Mouse (Mus musculus) CH12.LX (cell line): ENCODE results near the gene Adgre1. TPM values are rescaled to one million over a fixed set of nuclear protein-coding genes. Genes with fewer than 3 reads are reported as not detected.

Source experiments
- DNase-seq: peaks from one replicate; pipeline ENCODE4 v3.0.0-alpha.2; 2013; ENCODE audit errors: extremely low read depth
- H3K27ac ChIP-seq: 2 replicates; pipeline ENCODE4 v1.5.1; 2012; ENCODE audit warnings: low read depth, mild to moderate bottlenecking, control low read depth, moderate library complexity; ENCODE audit not compliant: insufficient read depth
- H3K27me3 ChIP-seq: replicated peaks from 2 replicates; pipeline ENCODE3; 2012; ENCODE audit warnings: inconsistent platforms
- H3K36me3 ChIP-seq, 2 experiments: replicated peaks in 1 of 2; 2 replicates each; pipeline versions ENCODE3 to v1.6.1; 2012; ENCODE audit warnings: inconsistent platforms in 1 of 2, low read length in 1 of 2, mild to moderate bottlenecking in 1 of 2, mixed read lengths in 1 of 2, moderate library complexity in 1 of 2; ENCODE audit not compliant: control insufficient read depth in 1 of 2, insufficient read depth in 1 of 2
- H3K4me1 ChIP-seq, 2 experiments: 2 replicates each; pipeline ENCODE4 v1.6.1; 2012; ENCODE audit warnings: inconsistent platforms in 1 of 2, moderate library complexity in 1 of 2; ENCODE audit not compliant: insufficient read depth in 2 of 2, control insufficient read depth in 1 of 2
- H3K4me2 ChIP-seq: 2 replicates; pipeline ENCODE4 v1.6.1; 2012; ENCODE audit warnings: low read depth, mild to moderate bottlenecking, control low read depth; ENCODE audit not compliant: poor library complexity, insufficient read depth, severe bottlenecking
- H3K4me3 ChIP-seq, 3 experiments: fragments of 150-350 bp in 1 of 3; sonication (generic) in 1 of 3; replicated peaks in 1 of 3; 2 replicates each; pipeline versions ENCODE3 to v1.5.1; 2011 to 2012; ENCODE audit warnings: low read depth in 2 of 3, low read length in 2 of 3, mild to moderate bottlenecking in 2 of 3, moderate library complexity in 2 of 3, control low read depth in 1 of 3, improper control_type of control experiment in 1 of 3, inconsistent platforms in 1 of 3, mixed read lengths in 1 of 3; ENCODE audit not compliant: poor library complexity in 1 of 3
- H3K79me2 ChIP-seq: replicated peaks from 2 replicates; pipeline ENCODE4 v1.6.1; 2012; ENCODE audit warnings: mild to moderate bottlenecking, moderate library complexity; ENCODE audit not compliant: control insufficient read depth, poor library complexity, insufficient read depth, severe bottlenecking; ENCODE audit errors: extremely low read depth
- H3K9ac ChIP-seq: 2 replicates; pipeline ENCODE4 v1.6.1; 2012; ENCODE audit warnings: low read depth, mild to moderate bottlenecking, control low read depth, moderate library complexity; ENCODE audit not compliant: insufficient read depth
- H3K9me3 ChIP-seq: replicated peaks from 2 replicates; pipeline ENCODE3; 2012; ENCODE audit warnings: low read length, inconsistent platforms, mixed read lengths
- BHLHE40 ChIP-seq: IDR thresholded peaks from 2 replicates; pipeline ENCODE4 v1.6.1; 2011; ENCODE audit warnings: mild to moderate bottlenecking, low read depth, low read length, improper control_type of control experiment
- CTCF ChIP-seq, 2 experiments: IDR thresholded peaks in 1 of 2; conservative IDR thresholded peaks in 1 of 2; 2 replicates each; pipeline ENCODE4 v1.5.1; 2011 to 2012; ENCODE audit warnings: low read depth in 2 of 2, low read length in 2 of 2, improper control_type of control experiment in 1 of 2, inconsistent platforms in 1 of 2, mild to moderate bottlenecking in 1 of 2, moderate library complexity in 1 of 2
- EP300 ChIP-seq: IDR thresholded peaks from 2 replicates; pipeline ENCODE4 v1.6.1; 2011; ENCODE audit warnings: low read length, improper control_type of control experiment
- ETS1 ChIP-seq: conservative IDR thresholded peaks from 2 replicates; pipeline ENCODE4 v1.6.1; 2012; ENCODE audit warnings: low read depth, mild to moderate bottlenecking, inconsistent platforms, low read length, improper control_type of control experiment, moderate library complexity
- GABPA ChIP-seq: IDR thresholded peaks from 2 replicates; pipeline ENCODE4 v1.6.1; 2012; ENCODE audit warnings: low read depth, low read length, improper control_type of control experiment, inconsistent platforms; ENCODE audit not compliant: insufficient replicate concordance
- IRF4 ChIP-seq: IDR thresholded peaks from 2 replicates; pipeline ENCODE4 v1.6.1; 2014; ENCODE audit warnings: low read depth, mild to moderate bottlenecking, inconsistent platforms, low read length, improper control_type of control experiment
- JUND ChIP-seq: conservative IDR thresholded peaks from 2 replicates; pipeline ENCODE4 v1.6.1; 2011; ENCODE audit warnings: low read depth, low read length, improper control_type of control experiment
- KAT2A ChIP-seq: IDR thresholded peaks from 2 replicates; pipeline ENCODE4 v1.6.1; 2012; ENCODE audit warnings: low read length, improper control_type of control experiment, inconsistent platforms; ENCODE audit not compliant: insufficient replicate concordance
- MAX ChIP-seq: IDR thresholded peaks from 2 replicates; pipeline ENCODE4 v1.6.1; 2011; ENCODE audit warnings: low read length, improper control_type of control experiment
- MEF2A ChIP-seq: IDR thresholded peaks from 2 replicates; pipeline ENCODE4 v1.6.1; 2014; ENCODE audit warnings: low read depth, mild to moderate bottlenecking, inconsistent platforms, low read length, improper control_type of control experiment, borderline replicate concordance
- MXI1 ChIP-seq: IDR thresholded peaks from 2 replicates; pipeline ENCODE4 v1.6.1; 2011; ENCODE audit warnings: mild to moderate bottlenecking, low read depth, low read length, improper control_type of control experiment
- NELFE ChIP-seq: IDR thresholded peaks from 2 replicates; pipeline ENCODE4 v1.6.1; 2011; ENCODE audit warnings: low read depth, low read length, improper control_type of control experiment
- PAX5 ChIP-seq: IDR thresholded peaks from 2 replicates; pipeline ENCODE4 v1.6.1; 2012; ENCODE audit warnings: low read length, inconsistent platforms, mixed read lengths
- RAD21 ChIP-seq: IDR thresholded peaks from 2 replicates; pipeline ENCODE4 v1.6.1; 2011; ENCODE audit warnings: low read depth, mild to moderate bottlenecking, low read length, improper control_type of control experiment, moderate library complexity
- SMC3 ChIP-seq: IDR thresholded peaks from 2 replicates; pipeline ENCODE4 v1.6.1; 2011; ENCODE audit warnings: low read depth, low read length, improper control_type of control experiment
- TBP ChIP-seq: conservative IDR thresholded peaks from 2 replicates; pipeline ENCODE4 v1.6.1; 2011; ENCODE audit warnings: low read depth, low read length, improper control_type of control experiment
- TCF12 ChIP-seq: IDR thresholded peaks from 2 replicates; pipeline ENCODE4 v1.6.1; 2014; ENCODE audit warnings: low read depth, mild to moderate bottlenecking, inconsistent platforms, low read length, improper control_type of control experiment
- USF1 ChIP-seq: IDR thresholded peaks from 2 replicates; pipeline ENCODE4 v1.6.1; 2014; ENCODE audit warnings: low read depth, mild to moderate bottlenecking, inconsistent platforms, low read length, improper control_type of control experiment
- USF2 ChIP-seq: conservative IDR thresholded peaks from 2 replicates; pipeline ENCODE4 v1.6.1; 2011; ENCODE audit warnings: low read depth, low read length, improper control_type of control experiment
- ZMIZ1 ChIP-seq: IDR thresholded peaks from 2 replicates; pipeline ENCODE4 v1.6.1; 2012; ENCODE audit warnings: low read depth, mild to moderate bottlenecking, inconsistent platforms, low read length, improper control_type of control experiment
- dilution Hi-C: fragments of 300-500 bp; cut with MboI; formaldehyde crosslinking; loops from 2 replicates; pipeline ENCODE4 v1.14.3; 2020; ENCODE audit warnings: low sequenced_read_pairs; ENCODE audit not compliant: extremely low pct_unique_long_range_greater_than_20kb, extremely low pct_ligation_motif_present
- in situ Hi-C: fragments of 300-500 bp; cut with MboI; formaldehyde crosslinking; loops from 3 replicates; pipeline ENCODE4 v1.14.3; 2019; ENCODE audit warnings: low sequenced_read_pairs, low pct_ligation_motif_present, low pct_unique_long_range_greater_than_20kb, mixed read lengths
- polyA plus RNA-seq: library from polyadenylated mRNA; unstranded; fragments of >175 nt; gene quantifications from 2 replicates; pipeline ENCODE4 v1.2.1, GENCODE M21; 2012; ENCODE audit warnings: low read depth; ENCODE audit not compliant: insufficient read length
- total RNA-seq, 2 experiments: library from RNA; depleted of rRNA; stranded (reverse); fragments of 300-350 nt in 1 of 2; fragments of >200 nt in 1 of 2; gene quantifications; 2 replicates each; pipeline ENCODE4 v1.2.3; 2012 to 2014

Gene Adgre1
- total and polyA plus RNA-seq, 3 experiments, result 1.8 to 33.6 (median 10.3) TPM

- H3K9me3 ChIP-seq, result no peaks in the 10 kb centered on the region
Observed at GRCm38 (mm10) chr17:57327615-57328014, 30.9 kb upstream of the Adgre1 start.

DNA sequence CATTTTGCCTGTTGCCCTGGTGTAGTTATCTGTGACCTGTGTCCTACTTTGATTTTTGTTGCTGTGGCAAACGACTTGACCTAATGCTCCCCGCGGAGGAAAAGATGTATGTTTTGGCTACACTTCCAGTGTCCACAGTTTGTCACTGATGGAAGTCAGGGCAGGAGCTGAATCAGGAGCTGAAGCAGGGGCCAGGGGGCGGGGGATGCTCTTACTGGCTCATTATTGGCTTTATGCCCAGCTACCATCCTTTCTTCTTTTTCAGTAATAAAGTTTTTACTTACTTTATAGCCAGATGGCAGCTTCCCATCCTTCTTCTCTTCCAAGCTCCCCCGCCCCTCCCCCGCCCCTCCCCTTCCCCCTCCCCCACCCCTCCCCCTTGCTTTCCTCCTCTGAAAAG lies 29.5 kb upstream of the Adgre1 start:
- Histone ChIP-seq H3K27ac (no peak overlapping the region), H3K4me1 (0 out of 4 replicates have a peak, but pooled peaks cover 0 to 1% of the 10 kb centered on the region in 2 experiments), H3K4me2 (no peak overlapping the region), H3K27me3 (no peaks in the 10 kb centered on the region), H3K9me3 (no peaks in the 10 kb centered on the region), H3K36me3 (peaks cover 49 to 62% of the 10 kb centered on the region in 2 experiments), H3K4me3 (no peak overlapping the region), H3K9ac (no peak overlapping the region), H3K79me2 (no peaks in the 10 kb centered on the region)
- DNase-seq, result no peak
- in situ Hi-C loops (loop anchor here (25.0 kb wide), 1 partner anchor 242 kb away; the partner anchor contains the start of genes Dennd1c and Tubb4a), dilution Hi-C loops (no loop called here)
- TF ChIP-seq SMC3, result no peak
- TF ChIP-seq USF2, result no peak

More at GRCm38 (mm10) chr17:57327615-57328014, 30.9 kb upstream of the Adgre1 start:
- Histone ChIP-seq H3K79me2 (no peaks in the 10 kb centered on the region), H3K27ac (no peak overlapping the region), H3K36me3 (peaks cover 61 to 75% of the 10 kb centered on the region in 2 experiments), H3K4me3 (no peak overlapping the region), H3K9ac (no peak overlapping the region), H3K4me1 (no peaks in the 10 kb centered on the region), H3K4me2 (no peak overlapping the region), H3K27me3 (no peaks in the 10 kb centered on the region)
- TF ChIP-seq ETS1 (no peak), NELFE (no peak)
- in situ Hi-C loops, result loop anchor here (25.0 kb wide), 1 partner anchor 240 kb away; the partner anchor contains the start of genes Dennd1c and Tubb4a
- DNase-seq, result no peak
- dilution Hi-C loops, result no loop called here

- Histone ChIP-seq H3K4me2 (no peak overlapping the region), H3K9ac (no peak overlapping the region), H3K27me3 (no peaks in the 10 kb centered on the region), H3K4me3 (no peak overlapping the region), H3K79me2 (no peaks in the 10 kb centered on the region), H3K4me1 (peaks cover 0 to 11% of the 10 kb centered on the region in 2 experiments; a peak in 1 of 4 replicates), H3K9me3 (no peaks in the 10 kb centered on the region), H3K27ac (no peak overlapping the region), H3K36me3 (peaks cover 28 to 41% of the 10 kb centered on the region in 2 experiments)
- TF ChIP-seq TCF12 (no peak), MAX (no peak), TBP (no peak), RAD21 (no peak), KAT2A (no peak), MEF2A (no peak), MXI1 (no peak), PAX5 (no peak), EP300 (no peak), JUND (no peak), ZMIZ1 (no peak), CTCF (conservative IDR thresholded peaks at IDR 0.05 in 1 of 2, IDR thresholded peaks at IDR 0.05 in 1 of 2; ENCODE audit: low read depth in 2 of 2, low read length in 2 of 2) (no peak), IRF4 (no peak), GABPA (no peak), BHLHE40 (no peak), USF1 (no peak)
- DNase-seq, result no peak
- in situ Hi-C loops (loop anchor here (10.0 to 25.0 kb wide), 3 partner anchors 86 to 336 kb away; partner anchors contain the start of genes Alkbh7, Clpp, Dennd1c and Gpr108), dilution Hi-C loops (no loop called here)
Observed at GRCm38 (mm10) chr17:57330993-57331392, 27.5 kb upstream of the Adgre1 start.
